Mouse (Mus musculus): ENCODE measurements around the gene Hpca.

Gene Hpca

DNA sequence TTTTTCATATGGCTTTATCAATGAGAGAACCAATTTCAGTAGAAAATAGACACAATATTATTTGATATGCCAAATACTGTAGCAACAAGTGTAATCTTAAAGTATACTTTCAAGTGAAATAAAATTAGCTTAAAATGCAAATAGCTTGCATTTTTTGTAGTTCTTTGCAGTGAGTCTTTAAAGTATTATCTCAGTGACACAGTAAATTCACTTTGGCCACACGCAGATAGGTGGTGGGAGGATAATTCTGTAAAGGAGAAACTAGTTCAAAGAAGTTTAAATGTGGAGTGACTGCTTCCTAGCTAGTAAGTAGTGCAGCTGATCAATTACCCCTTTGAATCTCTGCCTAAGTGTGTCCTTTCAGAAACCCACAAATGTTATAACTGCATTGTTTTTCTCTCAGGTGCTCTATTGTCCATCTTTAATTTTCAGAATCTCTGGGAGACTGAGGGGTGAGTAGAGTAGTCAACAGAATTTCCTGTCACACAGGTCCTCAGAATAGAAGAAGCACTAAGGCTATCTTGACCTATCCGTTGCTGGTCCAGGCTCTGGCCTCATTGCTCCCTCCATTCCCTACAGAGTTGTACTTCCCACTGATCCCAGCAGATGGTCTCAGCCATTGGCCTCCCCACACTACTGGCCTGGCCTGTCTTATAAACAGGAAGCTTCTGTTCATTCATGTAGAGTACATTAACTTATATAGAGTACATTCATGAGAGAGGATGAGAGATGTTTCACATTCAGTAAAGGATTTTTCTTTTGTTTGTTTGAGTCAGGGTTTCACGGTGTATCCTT lies 59.4 kb downstream of the Hpca start:
- DNase-seq (ENCODE audit: low read depth in 1 of 2, low spot score in 2 of 2) = no peak

Measured in monocyte, adult 2 months (primary cell).